26 mouse cellular contexts compared by ENCODE assay signal in the genomic region with DNA sequence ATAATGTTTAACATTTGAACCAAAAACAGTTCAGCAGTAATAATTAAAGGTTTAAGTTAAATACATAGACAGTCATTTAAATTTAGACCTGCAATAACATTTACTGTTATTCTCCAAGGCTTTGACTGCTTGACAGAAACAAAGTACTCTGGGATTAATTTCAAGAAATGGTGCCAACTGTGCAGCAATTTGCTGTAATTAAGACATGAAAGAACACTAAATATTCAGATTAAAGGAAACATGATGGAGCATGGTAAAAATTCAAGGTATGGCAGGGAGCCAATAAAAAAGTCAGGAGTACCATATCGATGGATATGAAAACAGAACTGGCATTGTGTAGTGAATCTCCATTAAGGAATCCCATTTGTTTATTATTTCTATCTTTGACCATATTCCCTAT.
A peak's percentile ranks its signal among the peaks of the same experiment; 100 is the strongest.
DNase-seq lines count a peak whose midpoint lies in the region; ATAC-seq and TF ChIP-seq lines count a peak whose summit lies in the region.
"Had no signal": no experiment of that assay in that cellular context is flagged by ENCODE, and none has a peak within 500 bp of the region (broad histone marks: within the 10 kb centered on the region; RNA-seq: fewer than 3 reads in every experiment).

No protein-coding gene starts in this region.

- H3K4me2 ChIP-seq in forebrain, embryonic 16.5 days (ENCODE audit: low read length) = no peak overlapping the region
- H3K4me2 ChIP-seq in forebrain, embryonic 11.5 days (ENCODE audit: low read depth, low read length, severe bottlenecking) = no peak overlapping the region
- no peak overlapping the region for H3K4me2 ChIP-seq in neural tube, embryonic 13.5 days
- H3K4me2 ChIP-seq in neural tube, embryonic 15.5 days = no peak overlapping the region
- H3K4me2 ChIP-seq: embryonic facial prominence, embryonic 12.5 days; forebrain, embryonic 15.5 days; heart, embryonic 13.5 days; hindbrain, embryonic 12.5 days; hindbrain, embryonic 15.5 days; intestine, embryonic 15.5 days had no signal

- TF ChIP-seq CTCF in brain, embryonic 14.5 days (IDR thresholded peaks at IDR 0.05; ENCODE audit: borderline replicate concordance, extremely low read depth, insufficient read depth, insufficient read length) = no peak

- H3K4me1 ChIP-seq in forebrain, embryonic 16.5 days (replicated peaks; ENCODE audit: control insufficient read depth, insufficient read depth, low read length) = no peaks in the 10 kb centered on the region
- H3K4me1 ChIP-seq in forebrain, embryonic 11.5 days (replicated peaks; ENCODE audit: control insufficient read depth, insufficient read depth, low read length) = no peaks in the 10 kb centered on the region
- H3K4me1 ChIP-seq in neural tube, embryonic 13.5 days (replicated peaks) = 0 out of 2 replicates have a peak, but pooled peaks cover 3% of the 10 kb centered on the region
- no peaks in the 10 kb centered on the region for H3K4me1 ChIP-seq in neural tube, embryonic 15.5 days
- H3K4me1 ChIP-seq: embryonic facial prominence, embryonic 12.5 days; forebrain, embryonic 15.5 days; heart, embryonic 10.5 days; heart, embryonic 13.5 days; hindbrain, embryonic 12.5 days; hindbrain, embryonic 15.5 days; intestine, embryonic 15.5 days had no signal

- TF ChIP-seq POLR2A in brain, embryonic 14.5 days (IDR thresholded peaks at IDR 0.05; ENCODE audit: borderline replicate concordance, extremely low read depth, insufficient read depth, insufficient read length, poor library complexity, severe bottlenecking) = no peak

- no peak for DNase-seq in forebrain, embryonic 11.5 days (ENCODE audit: low spot score)
- peak; percentile 8 for DNase-seq in MN1 (ENCODE audit: low spot score)
- peak; percentile 75 for DNase-seq in brain, embryonic 14.5 days (ENCODE audit: low read depth)
- DNase-seq: adrenal gland, adult 8-10 months; adrenal gland, postnatal 25 days; cerebellum, adult 18-20 months; cerebellum, adult 9-10 months; cerebellum, postnatal 14 days; gastrocnemius, postnatal 10 days; gastrocnemius, postnatal 36 days; heart, adult 2 months; heart, postnatal 14 days; heart, postnatal 4 days had no signal

- no peak overlapping the region for H3K9ac ChIP-seq in forebrain, embryonic 16.5 days (replicated peaks; ENCODE audit: low read depth, low read length)
- H3K9ac ChIP-seq in forebrain, embryonic 11.5 days (ENCODE audit: low read length) = no peak overlapping the region
- no peak overlapping the region for H3K9ac ChIP-seq in neural tube, embryonic 13.5 days
- no peak overlapping the region for H3K9ac ChIP-seq in neural tube, embryonic 15.5 days (replicated peaks)
- H3K9ac ChIP-seq: embryonic facial prominence, embryonic 12.5 days; forebrain, embryonic 15.5 days; heart, embryonic 13.5 days; hindbrain, embryonic 12.5 days; hindbrain, embryonic 15.5 days; intestine, embryonic 15.5 days had no signal

- ATAC-seq in forebrain, embryonic 16.5 days = peak; percentile 27; the same call in 1 of the 2 replicates
- no peak for ATAC-seq in forebrain, embryonic 11.5 days (replicated peaks; ENCODE audit: low FRiP score)
- ATAC-seq in neural tube, embryonic 13.5 days (ENCODE audit: low read depth) = 0 out of 2 replicates have a peak, but pooled peaks have one; percentile 36
- ATAC-seq in neural tube, embryonic 15.5 days (ENCODE audit: low FRiP score) = no peak; the same call in 1 of the 2 replicates
- ATAC-seq: activated CD4-positive, CD25-positive, alpha-beta regulatory T cell, adult 4 months; CD4-positive, CD25-positive, alpha-beta regulatory T cell, adult 4 months; forebrain, embryonic 15.5 days; intestine, embryonic 15.5 days had no signal

- no peak overlapping the region for H3K4me3 ChIP-seq in forebrain, embryonic 16.5 days (replicated peaks; ENCODE audit: low read length)
- no peak overlapping the region for H3K4me3 ChIP-seq in forebrain, embryonic 11.5 days (ENCODE audit: low read depth, low read length)
- no peak overlapping the region for H3K4me3 ChIP-seq in neural tube, embryonic 13.5 days
- no peak overlapping the region for H3K4me3 ChIP-seq in neural tube, embryonic 15.5 days (replicated peaks)
- H3K4me3 ChIP-seq: embryonic facial prominence, embryonic 12.5 days; erythroblast, embryonic 14.5 days; forebrain, embryonic 15.5 days; heart, adult 2 months; heart, embryonic 10.5 days; heart, embryonic 13.5 days; hindbrain, embryonic 12.5 days; hindbrain, embryonic 15.5 days; intestine, embryonic 15.5 days had no signal

- no peak overlapping the region for H3K27ac ChIP-seq in forebrain, embryonic 16.5 days (ENCODE audit: low read length)
- no peak overlapping the region for H3K27ac ChIP-seq in forebrain, embryonic 11.5 days (ENCODE audit: low read depth, low read length)
- no peak overlapping the region for H3K27ac ChIP-seq in neural tube, embryonic 13.5 days (replicated peaks)
- no peak overlapping the region for H3K27ac ChIP-seq in neural tube, embryonic 15.5 days (replicated peaks)
- H3K27ac ChIP-seq: embryonic facial prominence, embryonic 12.5 days; forebrain, embryonic 15.5 days; heart, adult 2 months; heart, embryonic 10.5 days; heart, embryonic 13.5 days; hindbrain, embryonic 12.5 days; hindbrain, embryonic 15.5 days; intestine, embryonic 15.5 days had no signal

- no peaks in the 10 kb centered on the region for H3K36me3 ChIP-seq in forebrain, embryonic 16.5 days (ENCODE audit: control insufficient read depth, insufficient read depth)
- no peaks in the 10 kb centered on the region for H3K36me3 ChIP-seq in forebrain, embryonic 11.5 days (ENCODE audit: control insufficient read depth, insufficient read depth, low read length)
- H3K36me3 ChIP-seq in neural tube, embryonic 13.5 days = no peaks in the 10 kb centered on the region
- no peaks in the 10 kb centered on the region for H3K36me3 ChIP-seq in neural tube, embryonic 15.5 days
- H3K36me3 ChIP-seq: embryonic facial prominence, embryonic 12.5 days; forebrain, embryonic 15.5 days; heart, embryonic 10.5 days; heart, embryonic 13.5 days; hindbrain, embryonic 12.5 days; hindbrain, embryonic 15.5 days; intestine, embryonic 15.5 days had no signal

- H3K27me3 ChIP-seq in forebrain, embryonic 16.5 days (replicated peaks; ENCODE audit: control insufficient read depth, insufficient read depth, low read length) = no peaks in the 10 kb centered on the region
- H3K27me3 ChIP-seq in forebrain, embryonic 11.5 days (ENCODE audit: control insufficient read depth, insufficient read depth, low read length) = no peaks in the 10 kb centered on the region
- no peaks in the 10 kb centered on the region for H3K27me3 ChIP-seq in neural tube, embryonic 13.5 days
- H3K27me3 ChIP-seq in neural tube, embryonic 15.5 days (replicated peaks) = no peaks in the 10 kb centered on the region
- H3K27me3 ChIP-seq: embryonic facial prominence, embryonic 12.5 days; forebrain, embryonic 15.5 days; heart, embryonic 13.5 days; hindbrain, embryonic 12.5 days; hindbrain, embryonic 15.5 days; intestine, embryonic 15.5 days had no signal

- WGBS in forebrain, embryonic 16.5 days = 21% methylated on average over 1 of the region's 1 CpGs
- WGBS in forebrain, embryonic 11.5 days = 79% methylated on average over 1 of the region's 1 CpGs
- 48% methylated on average over 1 of the region's 1 CpGs for WGBS in neural tube, embryonic 13.5 days
- 32% methylated on average over 1 of the region's 1 CpGs for WGBS in neural tube, embryonic 15.5 days

- H3K9me3 ChIP-seq in forebrain, embryonic 16.5 days (ENCODE audit: control insufficient read depth, low read length) = no peaks in the 10 kb centered on the region
- no peaks in the 10 kb centered on the region for H3K9me3 ChIP-seq in forebrain, embryonic 11.5 days (ENCODE audit: control insufficient read depth, low read length)
- H3K9me3 ChIP-seq in neural tube, embryonic 13.5 days = no peaks in the 10 kb centered on the region
- no peaks in the 10 kb centered on the region for H3K9me3 ChIP-seq in neural tube, embryonic 15.5 days (replicated peaks)
- H3K9me3 ChIP-seq: embryonic facial prominence, embryonic 12.5 days; forebrain, embryonic 15.5 days; heart, embryonic 10.5 days; heart, embryonic 13.5 days; hindbrain, embryonic 12.5 days; hindbrain, embryonic 15.5 days; intestine, embryonic 15.5 days had no signal

Comparison
In these comparisons a context has a peak if more than half of its experiments do, and no peak if none do; other contexts are left out.
1. ATAC-seq: peak in forebrain, embryonic 16.5 days (single experiment) and neural tube, embryonic 13.5 days (single experiment); none in forebrain, embryonic 11.5 days (single experiment) and neural tube, embryonic 15.5 days (single experiment).